Mouse (Mus musculus): ENCODE measurements around the gene Ccdc117. TPM values are rescaled to one million over a fixed set of nuclear protein-coding genes. Genes with fewer than 3 reads are reported as not detected.
"Not testable (repeated sequence)": the region's sequence is repeated elsewhere in the genome, so short reads cannot be mapped to it uniquely, and the experiment has no call there.

The Ccdc117 gene
- polyA plus RNA-seq, 1 experiment from 2014 or later = 18.0 TPM

DNA sequence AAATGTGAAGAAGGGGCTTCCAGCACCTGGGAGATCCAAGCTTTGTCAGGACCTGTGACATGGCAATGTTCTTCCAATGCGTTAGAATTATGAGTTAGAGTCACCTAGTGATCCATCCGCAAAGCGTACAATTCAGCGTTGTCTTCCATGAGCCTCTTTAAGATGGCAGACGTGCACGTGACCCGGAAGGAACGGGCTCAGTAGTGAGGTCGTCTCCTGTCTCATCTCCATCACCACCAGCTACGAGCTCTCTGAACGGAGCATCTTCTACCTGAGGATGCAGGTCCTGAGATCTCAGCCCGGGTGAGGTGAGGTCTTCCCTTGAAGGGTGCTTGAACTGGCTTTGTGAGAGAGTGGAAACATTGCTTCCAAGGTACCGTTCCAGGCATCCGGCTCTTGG lies 25.4 kb downstream of the Ccdc117 start:
- H3K4me1 ChIP-seq (replicated peaks; ENCODE audit: control insufficient read depth, insufficient read depth, low read length) = peaks cover 5% of the 10 kb centered on the region; the same call in 1 of the 2 replicates
- H3K27me3 ChIP-seq (ENCODE audit: control insufficient read depth, insufficient read depth, low read depth, low read length) = no peaks in the 10 kb centered on the region
- WGBS = 90% methylated on average over 14 of the region's 14 CpGs
- no peak overlapping the region for H3K4me2 ChIP-seq (ENCODE audit: low read depth, low read length)
- no peak overlapping the region for H3K4me3 ChIP-seq (ENCODE audit: low read length)
- H3K9ac ChIP-seq (ENCODE audit: low read length) = no peak overlapping the region
- no peak for ATAC-seq (ENCODE audit: low read depth)
- no peaks in the 10 kb centered on the region for H3K9me3 ChIP-seq (ENCODE audit: control insufficient read depth, low read length)
- no peak overlapping the region for H3K27ac ChIP-seq (ENCODE audit: low read length)
- H3K36me3 ChIP-seq (ENCODE audit: control insufficient read depth, insufficient read depth, low read length) = no peaks in the 10 kb centered on the region

- H3K36me3 ChIP-seq (ENCODE audit: control insufficient read depth, insufficient read depth, low read length) = no peaks in the 10 kb centered on the region
- H3K4me2 ChIP-seq (ENCODE audit: low read depth, low read length) = no peak overlapping the region
- no peaks in the 10 kb centered on the region for H3K27me3 ChIP-seq (ENCODE audit: control insufficient read depth, insufficient read depth, low read depth, low read length)
- no peak for ATAC-seq (ENCODE audit: low read depth)
- 73% methylated on average over 7 of the region's 7 CpGs for WGBS
- peaks cover 5% of the 10 kb centered on the region; the same call in 1 of the 2 replicates for H3K4me1 ChIP-seq (replicated peaks; ENCODE audit: control insufficient read depth, insufficient read depth, low read length)
- H3K9ac ChIP-seq (ENCODE audit: low read length) = no peak overlapping the region
- no peak overlapping the region for H3K4me3 ChIP-seq (ENCODE audit: low read length)
- no peaks in the 10 kb centered on the region for H3K9me3 ChIP-seq (ENCODE audit: control insufficient read depth, low read length)
- no peak overlapping the region for H3K27ac ChIP-seq (ENCODE audit: low read length)
These were observed 25.8 kb downstream of the Ccdc117 start for GRCm38 (mm10) chr11:5516151-5516550.

- Histone ChIP-seq H3K9ac (ENCODE audit: low read length) (no peak overlapping the region), H3K9me3 (ENCODE audit: control insufficient read depth, low read length) (no peaks in the 10 kb centered on the region), H3K27me3 (ENCODE audit: control insufficient read depth, insufficient read depth, low read depth, low read length) (no peaks in the 10 kb centered on the region), H3K36me3 (ENCODE audit: control insufficient read depth, insufficient read depth, low read length) (no peaks in the 10 kb centered on the region), H3K4me2 (ENCODE audit: low read depth, low read length) (no peak overlapping the region), H3K27ac (ENCODE audit: low read length) (no peak overlapping the region), H3K4me1 (replicated peaks; ENCODE audit: control insufficient read depth, insufficient read depth, low read length) (peaks cover 5% of the 10 kb centered on the region; the same call in 1 of the 2 replicates), H3K4me3 (ENCODE audit: low read length) (no peak overlapping the region)
- WGBS = 76% methylated on average over 6 of the region's 6 CpGs
- ATAC-seq (ENCODE audit: low read depth) = no peak
These were observed 26.3 kb downstream of the Ccdc117 start for GRCm38 (mm10) chr11:5515655-5516054.

DNA sequence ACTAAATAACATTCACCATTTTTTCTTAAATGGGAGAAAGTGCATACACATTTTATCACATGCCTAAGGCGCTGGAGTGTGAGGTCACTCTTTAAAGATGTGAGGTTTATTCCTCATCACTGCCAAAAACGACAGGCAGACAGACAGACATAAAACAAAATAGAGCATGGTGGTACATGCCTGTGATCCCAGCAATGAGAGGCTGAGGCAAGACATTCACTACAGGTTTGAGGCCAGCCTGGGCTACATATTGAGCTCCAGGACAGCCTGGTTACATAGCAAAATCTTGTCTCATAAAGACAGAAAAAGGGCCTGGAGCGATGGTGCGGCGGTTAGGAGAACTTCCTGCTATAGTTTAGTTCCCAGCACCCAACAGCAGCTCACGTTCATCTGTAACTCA lies 26.8 kb downstream of the Ccdc117 start:
- no peak overlapping the region for H3K27ac ChIP-seq (ENCODE audit: low read length)
- ATAC-seq (ENCODE audit: low read depth) = no peak
- WGBS = 78% methylated on average over 6 of the region's 6 CpGs
- H3K9me3 ChIP-seq (ENCODE audit: control insufficient read depth, low read length) = no peaks in the 10 kb centered on the region
- no peak overlapping the region for H3K9ac ChIP-seq (ENCODE audit: low read length)
- no peaks in the 10 kb centered on the region for H3K27me3 ChIP-seq (ENCODE audit: control insufficient read depth, insufficient read depth, low read depth, low read length)
- H3K4me2 ChIP-seq (ENCODE audit: low read depth, low read length) = no peak overlapping the region
- H3K4me1 ChIP-seq (replicated peaks; ENCODE audit: control insufficient read depth, insufficient read depth, low read length) = peaks cover 5% of the 10 kb centered on the region; the same call in 1 of the 2 replicates
- no peak overlapping the region for H3K4me3 ChIP-seq (ENCODE audit: low read length)
- H3K36me3 ChIP-seq (ENCODE audit: control insufficient read depth, insufficient read depth, low read length) = no peaks in the 10 kb centered on the region

DNA sequence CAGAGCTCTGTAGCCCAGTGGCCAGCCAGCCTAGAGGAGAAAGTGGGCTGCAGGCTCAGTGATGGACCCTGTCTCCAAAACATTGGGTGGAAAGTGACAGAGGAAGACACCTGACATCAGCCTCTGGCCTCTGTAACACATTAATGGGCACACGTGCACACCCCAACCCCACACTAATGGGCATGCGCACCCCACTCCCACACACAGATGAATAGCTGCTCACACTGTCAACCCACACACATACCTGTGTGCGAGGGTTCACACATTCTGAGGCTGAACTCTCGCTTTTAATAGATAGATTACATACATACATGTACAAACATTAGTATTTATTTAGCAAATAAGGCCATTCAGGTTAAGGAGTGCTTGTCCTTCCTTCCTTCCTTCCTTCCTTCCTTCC lies 27.9 kb downstream of the Ccdc117 start:
- 79% methylated on average over 4 of the region's 4 CpGs for WGBS
- Histone ChIP-seq H3K4me2 (ENCODE audit: low read depth, low read length) (no peak overlapping the region), H3K27ac (ENCODE audit: low read length) (no peak overlapping the region), H3K9ac (ENCODE audit: low read length) (no peak overlapping the region), H3K4me1 (replicated peaks; ENCODE audit: control insufficient read depth, insufficient read depth, low read length) (0 out of 2 replicates have a peak, but pooled peaks cover 2% of the 10 kb centered on the region), H3K27me3 (ENCODE audit: control insufficient read depth, insufficient read depth, low read depth, low read length) (no peaks in the 10 kb centered on the region), H3K9me3 (ENCODE audit: control insufficient read depth, low read length) (no peaks in the 10 kb centered on the region), H3K36me3 (ENCODE audit: control insufficient read depth, insufficient read depth, low read length) (no peaks in the 10 kb centered on the region), H3K4me3 (ENCODE audit: low read length) (no peak overlapping the region)
- ATAC-seq (ENCODE audit: low read depth) = no peak

- Histone ChIP-seq H3K27ac (ENCODE audit: low read length) (no peak overlapping the region), H3K36me3 (ENCODE audit: control insufficient read depth, insufficient read depth, low read length) (no peaks in the 10 kb centered on the region), H3K4me2 (ENCODE audit: low read depth, low read length) (no peak overlapping the region), H3K4me1 (replicated peaks; ENCODE audit: control insufficient read depth, insufficient read depth, low read length) (0 out of 2 replicates have a peak, but pooled peaks cover 2% of the 10 kb centered on the region), H3K9me3 (ENCODE audit: control insufficient read depth, low read length) (no peaks in the 10 kb centered on the region), H3K9ac (ENCODE audit: low read length) (no peak overlapping the region), H3K4me3 (ENCODE audit: low read length) (no peak overlapping the region), H3K27me3 (ENCODE audit: control insufficient read depth, insufficient read depth, low read depth, low read length) (no peaks in the 10 kb centered on the region)
- ATAC-seq (ENCODE audit: low read depth) = no peak
- WGBS = 66% methylated on average over 8 of the region's 8 CpGs
These were observed 29.0 kb downstream of the Ccdc117 start for GRCm38 (mm10) chr11:5512961-5513360.

GRCm38 (mm10) chr11:5512099-5512725 lies 29.8 kb downstream of the Ccdc117 start:
- Histone ChIP-seq H3K27ac (ENCODE audit: low read length) (no peak overlapping the region), H3K4me1 (replicated peaks; ENCODE audit: control insufficient read depth, insufficient read depth, low read length) (no peaks in the 10 kb centered on the region), H3K27me3 (ENCODE audit: control insufficient read depth, insufficient read depth, low read depth, low read length) (no peaks in the 10 kb centered on the region), H3K36me3 (ENCODE audit: control insufficient read depth, insufficient read depth, low read length) (no peaks in the 10 kb centered on the region), H3K9me3 (ENCODE audit: control insufficient read depth, low read length) (no peaks in the 10 kb centered on the region), H3K4me2 (ENCODE audit: low read depth, low read length) (no peak overlapping the region), H3K4me3 (ENCODE audit: low read length) (no peak overlapping the region), H3K9ac (ENCODE audit: low read length) (no peak overlapping the region)
- 67% methylated on average over 12 of the region's 12 CpGs for WGBS
- no peak for ATAC-seq (ENCODE audit: low read depth)

- H3K27ac ChIP-seq (ENCODE audit: low read length); H3K27me3 ChIP-seq (ENCODE audit: control insufficient read depth, insufficient read depth, low read depth, low read length); H3K4me2 ChIP-seq (ENCODE audit: low read depth, low read length); H3K9ac ChIP-seq (ENCODE audit: low read length); ATAC-seq (ENCODE audit: low read depth); H3K9me3 ChIP-seq (ENCODE audit: control insufficient read depth, low read length); H3K4me1 ChIP-seq (replicated peaks; ENCODE audit: control insufficient read depth, insufficient read depth, low read length); H3K4me3 ChIP-seq (ENCODE audit: low read length); H3K36me3 ChIP-seq (ENCODE audit: control insufficient read depth, insufficient read depth, low read length): not testable (repeated sequence)
- WGBS = 60% methylated on average over 1 of the region's 2 CpGs
These were observed 31.3 kb downstream of the Ccdc117 start for GRCm38 (mm10) chr11:5510686-5511085.

DNA sequence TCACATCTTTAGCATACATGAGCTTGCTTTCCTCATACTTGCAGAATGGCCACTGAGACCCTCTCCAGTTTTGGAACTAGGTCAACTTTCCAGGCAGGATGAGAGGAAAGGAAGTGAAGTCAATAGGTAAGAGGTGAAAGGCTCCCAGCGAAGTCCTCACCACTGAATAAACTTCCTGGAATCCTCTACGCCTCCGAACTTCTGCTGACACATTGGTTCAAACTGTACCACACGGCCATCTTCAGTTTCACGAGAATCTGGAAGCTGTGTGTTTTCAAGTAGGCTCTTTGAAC lies 31.9 kb downstream of the Ccdc117 start:
- Histone ChIP-seq H3K4me2 (ENCODE audit: low read depth, low read length) (no peak overlapping the region), H3K9ac (ENCODE audit: low read length) (no peak overlapping the region), H3K4me1 (replicated peaks; ENCODE audit: control insufficient read depth, insufficient read depth, low read length) (0 out of 2 replicates have a peak, but pooled peaks cover 4% of the 10 kb centered on the region), H3K4me3 (ENCODE audit: low read length) (no peak overlapping the region), H3K27ac (ENCODE audit: low read length) (no peak overlapping the region), H3K27me3 (ENCODE audit: control insufficient read depth, insufficient read depth, low read depth, low read length) (no peaks in the 10 kb centered on the region), H3K9me3 (ENCODE audit: control insufficient read depth, low read length) (no peaks in the 10 kb centered on the region), H3K36me3 (ENCODE audit: control insufficient read depth, insufficient read depth, low read length) (no peaks in the 10 kb centered on the region)
- 34% methylated on average over 5 of the region's 5 CpGs for WGBS
- ATAC-seq (ENCODE audit: low read depth) = no peak

Measured in lung, embryonic 16.5 days (tissue).